Mouse (Mus musculus): ENCODE results near the gene Carmil1. TPM values are rescaled to one million over a fixed set of nuclear protein-coding genes. Genes with fewer than 3 reads are reported as not detected.

Carmil1 gene
- total RNA-seq, 2 experiments from 2014 or later: 0.34 TPM; not detected in 1

- no peak for ATAC-seq (replicated peaks; ENCODE audit: low FRiP score, poor library complexity, severe bottlenecking)
Observed at GRCm38 (mm10) chr13:24065536-24065935, 215.1 kb downstream of the Carmil1 start.

GRCm38 (mm10) chr13:24062770-24063169 is 217.8 kb downstream of the Carmil1 start:
- no peak for ATAC-seq (replicated peaks; ENCODE audit: low FRiP score, poor library complexity, severe bottlenecking)

GRCm38 (mm10) chr13:24055072-24055869 is 225.3 kb downstream of the Carmil1 start:
- no peak for ATAC-seq (replicated peaks; ENCODE audit: low FRiP score, poor library complexity, severe bottlenecking)

- ATAC-seq (replicated peaks; ENCODE audit: low FRiP score, poor library complexity, severe bottlenecking): no peak
Observed at GRCm38 (mm10) chr13:24051496-24051895, 229.1 kb downstream of the Carmil1 start.

GRCm38 (mm10) chr13:24050330-24050729 is 230.3 kb downstream of the Carmil1 start:
- no peak for ATAC-seq (replicated peaks; ENCODE audit: low FRiP score, poor library complexity, severe bottlenecking)

- ATAC-seq (replicated peaks; ENCODE audit: low FRiP score, poor library complexity, severe bottlenecking): no peak
Observed at GRCm38 (mm10) chr13:24049267-24050034, 231.1 kb downstream of the Carmil1 start.

- ATAC-seq (replicated peaks; ENCODE audit: low FRiP score, poor library complexity, severe bottlenecking): no peak
Observed at GRCm38 (mm10) chr13:24048611-24049010, 232.0 kb downstream of the Carmil1 start.

GRCm38 (mm10) chr13:24045271-24045670 is 235.3 kb downstream of the Carmil1 start:
- ATAC-seq (replicated peaks; ENCODE audit: low FRiP score, poor library complexity, severe bottlenecking): no peak

- ATAC-seq (replicated peaks; ENCODE audit: low FRiP score, poor library complexity, severe bottlenecking): no peak
Observed at GRCm38 (mm10) chr13:24040221-24040620, 240.4 kb downstream of the Carmil1 start.

GRCm38 (mm10) chr13:24037502-24037901 is 243.1 kb downstream of the Carmil1 start:
- ATAC-seq (replicated peaks; ENCODE audit: low FRiP score, poor library complexity, severe bottlenecking): no peak

GRCm38 (mm10) chr13:24036150-24036549 is 244.4 kb downstream of the Carmil1 start:
- ATAC-seq (replicated peaks; ENCODE audit: low FRiP score, poor library complexity, severe bottlenecking): no peak

GRCm38 (mm10) chr13:24027191-24028170 is 253.1 kb downstream of the Carmil1 start:
- ATAC-seq (replicated peaks; ENCODE audit: low FRiP score, poor library complexity, severe bottlenecking): no peak

GRCm38 (mm10) chr13:24018515-24018914 is 262.1 kb downstream of the Carmil1 start:
- no peak for ATAC-seq (replicated peaks; ENCODE audit: low FRiP score, poor library complexity, severe bottlenecking)

- ATAC-seq (replicated peaks; ENCODE audit: low FRiP score, poor library complexity, severe bottlenecking): no peak
Observed at GRCm38 (mm10) chr13:24005528-24005927, 275.1 kb downstream of the Carmil1 start.

- no peak for ATAC-seq (replicated peaks; ENCODE audit: low FRiP score, poor library complexity, severe bottlenecking)
Observed at GRCm38 (mm10) chr13:24001797-24002196, 278.8 kb downstream of the Carmil1 start.

- ATAC-seq (replicated peaks; ENCODE audit: low FRiP score, poor library complexity, severe bottlenecking): no peak
Observed at GRCm38 (mm10) chr13:24001081-24001480, 279.5 kb downstream of the Carmil1 start.

- ATAC-seq (replicated peaks; ENCODE audit: low FRiP score, poor library complexity, severe bottlenecking): no peak
Observed at GRCm38 (mm10) chr13:23998826-23999225, 281.8 kb downstream of the Carmil1 start.

- no peak for ATAC-seq (replicated peaks; ENCODE audit: low FRiP score, poor library complexity, severe bottlenecking)
Observed at GRCm38 (mm10) chr13:23994756-23995155, 285.8 kb downstream of the Carmil1 start.

- no peak for ATAC-seq (replicated peaks; ENCODE audit: low FRiP score, poor library complexity, severe bottlenecking)
Observed at GRCm38 (mm10) chr13:23994024-23994423, 286.6 kb downstream of the Carmil1 start.

- ATAC-seq (replicated peaks; ENCODE audit: low FRiP score, poor library complexity, severe bottlenecking): no peak
Observed at GRCm38 (mm10) chr13:23990928-23991327, 289.7 kb downstream of the Carmil1 start, which contains the start of gene Scgn. Scgn (minus strand) TSS chr13:23991214.
